Mouse (Mus musculus) forebrain, embryonic 13.5 days (tissue): ENCODE measurements around the gene Gpd1. TPM values are rescaled to one million over a fixed set of nuclear protein-coding genes. Genes with fewer than 3 reads are reported as not detected.
A peak's percentile ranks its signal among the peaks of the same experiment; 100 is the strongest.

Experiments used
- ATAC-seq: fragments of 200-750 bp; cut with Nextera tagmentation; 2 replicates; pipeline ENCODE4 v1.8.0; 2017
- H3K27ac ChIP-seq: fragments of 300-500 bp; sonication (generic); 2 replicates; pipeline ENCODE4 v1.5.1; 2015; ENCODE audit warnings: inconsistent platforms, mild to moderate bottlenecking, moderate library complexity
- H3K27me3 ChIP-seq: fragments of 300-500 bp; sonication (generic); 2 replicates; pipeline ENCODE4 v1.6.1; 2015; ENCODE audit warnings: mild to moderate bottlenecking, inconsistent platforms
- H3K36me3 ChIP-seq: fragments of 300-500 bp; sonication (generic); 2 replicates; pipeline ENCODE4 v1.6.1; 2015; ENCODE audit warnings: mild to moderate bottlenecking, inconsistent platforms; ENCODE audit not compliant: poor library complexity, severe bottlenecking
- H3K4me1 ChIP-seq: fragments of 300-500 bp; sonication (generic); 2 replicates; pipeline ENCODE4 v1.6.1; 2015; ENCODE audit warnings: inconsistent platforms
- H3K4me2 ChIP-seq: fragments of 300-500 bp; sonication (generic); 2 replicates; pipeline ENCODE4 v1.6.1; 2015; ENCODE audit warnings: inconsistent platforms, mild to moderate bottlenecking, moderate library complexity
- H3K4me3 ChIP-seq: fragments of 300-500 bp; sonication (generic); 2 replicates; pipeline ENCODE4 v1.5.1; 2015; ENCODE audit warnings: mild to moderate bottlenecking, inconsistent platforms
- H3K9ac ChIP-seq: fragments of 300-500 bp; sonication (generic); 2 replicates; pipeline ENCODE4 v1.6.1; 2015; ENCODE audit warnings: mild to moderate bottlenecking, inconsistent platforms
- H3K9me3 ChIP-seq: fragments of 300-500 bp; sonication (generic); replicated peaks from 2 replicates; pipeline ENCODE4 v1.6.1; 2016; ENCODE audit warnings: inconsistent platforms
- WGBS: fragments of 180-500 bp; shearing (Covaris S2); methylation state at CpG from one replicate; pipeline ENCODE4 v1.1.7; 2015; 5-methylcytosine and 5-hydroxymethylcytosine counted together
- polyA plus RNA-seq: library from polyadenylated mRNA; unstranded; fragments of >200 nt; fragmentation: Nextera tagmentation; extraction: Ambion mirVana; gene quantifications from 2 replicates; pipeline ENCODE4 v1.2.1, GENCODE M21; 2015

The Gpd1 gene
- polyA plus RNA-seq, result 1.2 and 1.3 TPM in 2 replicates

GRCm38 (mm10) chr15:99717386-99718334 lies at the start of gene Gpd1:
Gpd1 (plus strand) TSS chr15:99717515.
- no peak for ATAC-seq
- Histone ChIP-seq H3K27ac (peak within 1 kb of the TSS; percentile 84), H3K9me3 (no peaks in the 10 kb centered on the region), H3K27me3 (no peaks in the 10 kb centered on the region), H3K4me1 (peaks cover 24% of the 10 kb centered on the region), H3K36me3 (peaks cover 64% of the 10 kb centered on the region), H3K4me2 (no peak within 1 kb of the TSS), H3K4me3 (no peak within 1 kb of the TSS), H3K9ac (peak within 1 kb of the TSS; percentile 34)
- whole genome bisulfite sequencing, result 72% methylated on average over 26 of the region's 26 CpGs

- H3K9ac ChIP-seq, result no peak overlapping the region
- no peak for ATAC-seq
- no peaks in the 10 kb centered on the region for H3K9me3 ChIP-seq
- H3K4me1 ChIP-seq, result peaks cover 63% of the 10 kb centered on the region
- WGBS, result 94% methylated on average over 2 of the region's 2 CpGs
- H3K4me2 ChIP-seq, result no peak overlapping the region
- no peak overlapping the region for H3K27ac ChIP-seq
- no peaks in the 10 kb centered on the region for H3K36me3 ChIP-seq
- no peak overlapping the region for H3K4me3 ChIP-seq
- H3K27me3 ChIP-seq, result peaks cover 34% of the 10 kb centered on the region
Measured at GRCm38 (mm10) chr15:99667544-99667943, 49.8 kb upstream of the Gpd1 start.

GRCm38 (mm10) chr15:99668881-99669280 lies 48.4 kb upstream of the Gpd1 start:
- H3K4me2 ChIP-seq, result peak overlapping the region; percentile 91
- H3K9me3 ChIP-seq, result no peaks in the 10 kb centered on the region
- peak overlapping the region; percentile 78 for H3K27ac ChIP-seq
- peaks cover 61% of the 10 kb centered on the region for H3K4me1 ChIP-seq
- 0 out of 2 replicates have a peak overlapping the region, but pooled peaks have one; percentile 73 for H3K4me3 ChIP-seq
- 0 out of 2 replicates have a peak, but pooled peaks have one; percentile 17 for ATAC-seq
- H3K9ac ChIP-seq, result no peak overlapping the region
- H3K36me3 ChIP-seq, result no peaks in the 10 kb centered on the region
- H3K27me3 ChIP-seq, result peaks cover 44% of the 10 kb centered on the region
- 1% methylated on average over 12 of the region's 12 CpGs for WGBS

DNA sequence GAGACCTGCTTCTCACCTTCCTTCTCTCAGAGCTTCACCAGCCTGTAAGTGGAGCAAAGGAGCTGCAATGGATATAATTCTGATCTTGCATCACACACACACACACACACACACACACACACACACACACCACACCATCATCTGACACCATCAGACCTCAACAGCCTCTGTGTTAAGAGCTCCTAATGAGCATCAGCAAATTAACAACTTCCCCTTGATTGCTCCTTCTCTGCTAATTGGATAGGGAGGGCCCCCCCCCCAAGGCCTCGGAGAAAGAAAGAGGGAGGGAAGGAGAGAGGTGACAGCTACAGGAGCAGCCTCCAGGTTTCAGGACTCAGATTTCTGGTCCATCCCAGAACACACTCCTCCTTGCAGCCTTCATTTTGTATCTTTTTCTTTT lies 47.9 kb upstream of the Gpd1 start:
- Histone ChIP-seq H3K4me2 (peak overlapping the region; percentile 91), H3K36me3 (no peaks in the 10 kb centered on the region), H3K4me3 (peak overlapping the region; percentile 73), H3K4me1 (peaks cover 56% of the 10 kb centered on the region), H3K9ac (peak overlapping the region; percentile 88; the same call in 1 of the 2 replicates), H3K27ac (peak overlapping the region; percentile 78), H3K27me3 (peaks cover 44% of the 10 kb centered on the region), H3K9me3 (no peaks in the 10 kb centered on the region)
- 0 out of 2 replicates have a peak, but pooled peaks have one; percentile 13 for ATAC-seq
- 0% methylated on average over 1 of the region's 1 CpGs for WGBS

DNA sequence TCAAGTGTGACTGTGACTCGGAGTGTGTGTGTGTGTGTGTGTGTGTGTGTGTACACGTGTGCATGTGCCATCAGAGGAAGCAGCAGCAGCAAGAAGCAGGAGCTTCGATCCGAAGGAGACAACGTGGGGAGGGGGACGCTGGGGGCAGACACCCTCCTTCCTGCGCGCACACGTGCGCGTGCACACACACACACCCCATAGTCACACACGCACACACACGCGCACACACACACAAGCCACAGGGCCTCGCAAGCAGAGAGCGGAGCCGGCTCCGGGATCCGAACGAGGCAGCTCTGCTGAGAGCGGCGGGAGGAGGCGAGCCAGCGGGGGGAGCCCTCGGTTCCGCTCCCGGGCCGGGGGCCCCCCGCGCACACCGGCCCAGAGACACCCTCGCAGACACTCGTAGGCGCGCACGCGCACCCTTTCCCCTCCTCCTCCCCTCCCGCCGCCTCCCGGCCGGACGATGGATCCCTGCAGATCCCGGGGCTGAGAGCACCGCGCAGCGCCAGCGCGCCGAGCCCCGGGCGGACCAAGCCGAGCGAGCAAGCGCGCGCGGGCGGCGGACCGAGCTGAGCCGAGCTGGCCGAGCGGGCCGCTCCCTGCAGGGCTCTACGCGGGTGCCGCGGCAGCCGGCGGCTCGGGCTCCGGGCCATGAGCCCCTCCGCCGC lies 47.0 kb upstream of the Gpd1 start, which contains the start of gene Asic1:
Gene Asic1, plus strand, starts transcription at position 215 of the 668 bp plus-strand sequence.
- peak within 1 kb of the TSS; percentile 73 for H3K4me3 ChIP-seq
- peaks cover 41% of the 10 kb centered on the region for H3K27me3 ChIP-seq
- H3K4me2 ChIP-seq, result peak within 1 kb of the TSS; percentile 91
- H3K4me1 ChIP-seq, result peaks cover 47% of the 10 kb centered on the region
- peak within 1 kb of the TSS; percentile 88 for H3K9ac ChIP-seq
- ATAC-seq, result peak; percentile 67
- H3K36me3 ChIP-seq, result no peaks in the 10 kb centered on the region
- H3K27ac ChIP-seq, result peak within 1 kb of the TSS; percentile 78
- no peaks in the 10 kb centered on the region for H3K9me3 ChIP-seq
- WGBS, result under 1% methylated on average over 62 of the region's 74 CpGs

- Histone ChIP-seq H3K4me1 (peaks cover 43% of the 10 kb centered on the region), H3K36me3 (no peaks in the 10 kb centered on the region), H3K9me3 (no peaks in the 10 kb centered on the region), H3K27ac (peak overlapping the region; percentile 78), H3K4me3 (peak overlapping the region; percentile 73), H3K27me3 (peaks cover 33% of the 10 kb centered on the region), H3K4me2 (peak overlapping the region; percentile 91), H3K9ac (peak overlapping the region; percentile 88)
- WGBS, result 19% methylated on average over 9 of the region's 17 CpGs
- ATAC-seq, result peak; percentile 26; the same call in 1 of the 2 replicates
Measured at GRCm38 (mm10) chr15:99670964-99671670, 46.2 kb upstream of the Gpd1 start.

GRCm38 (mm10) chr15:99671783-99672182 lies 45.5 kb upstream of the Gpd1 start:
- WGBS, result 76% methylated on average over 14 of the region's 14 CpGs
- Histone ChIP-seq H3K36me3 (no peaks in the 10 kb centered on the region), H3K4me3 (peak overlapping the region; percentile 73), H3K4me1 (peaks cover 42% of the 10 kb centered on the region), H3K9me3 (no peaks in the 10 kb centered on the region), H3K4me2 (peak overlapping the region; percentile 91), H3K27ac (no peak overlapping the region), H3K9ac (no peak overlapping the region), H3K27me3 (peaks cover 27% of the 10 kb centered on the region)
- ATAC-seq, result no peak

DNA sequence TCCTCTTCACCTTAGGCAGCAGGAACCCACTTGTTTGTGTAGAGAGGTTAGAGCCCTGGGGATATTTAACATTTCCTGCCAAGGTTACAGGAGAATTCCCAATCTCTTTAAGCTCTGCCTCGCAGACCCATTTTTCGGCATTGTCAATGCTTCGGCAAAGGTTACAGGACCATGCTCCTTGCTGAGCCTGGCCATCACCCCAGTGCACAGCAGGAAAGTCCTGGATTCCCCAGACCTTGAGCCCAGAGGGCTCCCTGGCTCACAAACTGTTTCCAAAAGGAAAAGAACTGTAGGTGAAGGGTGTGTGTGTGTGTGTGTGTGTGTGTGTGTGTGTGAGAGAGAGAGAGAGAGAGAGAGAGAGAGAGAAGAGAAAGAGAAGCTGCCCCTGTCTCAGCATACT lies 42.4 kb upstream of the Gpd1 start:
- H3K9me3 ChIP-seq, result no peaks in the 10 kb centered on the region
- no peak for ATAC-seq
- H3K4me2 ChIP-seq, result no peak overlapping the region
- H3K27ac ChIP-seq, result no peak overlapping the region
- no peaks in the 10 kb centered on the region for H3K36me3 ChIP-seq
- no peak overlapping the region for H3K9ac ChIP-seq
- H3K4me1 ChIP-seq, result peaks cover 42% of the 10 kb centered on the region
- H3K4me3 ChIP-seq, result no peak overlapping the region
- peaks cover 27% of the 10 kb centered on the region for H3K27me3 ChIP-seq
- WGBS, result 81% methylated on average over 3 of the region's 3 CpGs

DNA sequence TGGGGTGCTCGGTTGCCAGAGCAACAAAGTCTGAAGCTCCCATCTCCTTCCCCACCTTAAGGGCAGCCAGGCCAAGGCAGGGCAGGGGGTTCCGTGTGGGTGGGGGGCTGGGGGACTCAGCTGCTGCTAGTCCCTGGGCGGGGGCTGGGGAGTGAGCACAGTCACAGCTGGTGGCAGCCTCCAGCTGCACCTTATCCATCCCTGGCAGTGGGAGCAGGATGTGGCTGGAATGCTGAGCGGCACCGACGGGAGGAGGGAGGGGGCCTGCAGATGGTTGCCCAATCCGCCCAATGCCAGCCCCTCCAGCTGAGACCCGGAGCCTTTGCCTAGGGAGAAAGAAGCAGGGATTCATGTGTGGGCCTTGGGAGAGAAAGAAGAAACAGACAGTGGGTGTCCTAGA lies 40.2 kb upstream of the Gpd1 start:
- Histone ChIP-seq H3K4me1 (peaks cover 30% of the 10 kb centered on the region), H3K4me3 (no peak overlapping the region), H3K36me3 (no peaks in the 10 kb centered on the region), H3K27me3 (peaks cover 17% of the 10 kb centered on the region), H3K4me2 (peak overlapping the region; percentile 19; the same call in 1 of the 2 replicates), H3K9me3 (no peaks in the 10 kb centered on the region), H3K27ac (peak overlapping the region; percentile 73), H3K9ac (no peak overlapping the region)
- ATAC-seq, result peak; percentile 76
- WGBS, result 22% methylated on average over 8 of the region's 8 CpGs

GRCm38 (mm10) chr15:99678063-99678800 lies 39.1 kb upstream of the Gpd1 start:
- Histone ChIP-seq H3K9me3 (0 out of 2 replicates have a peak, but pooled peaks cover 2% of the 10 kb centered on the region), H3K27me3 (peaks cover 7% of the 10 kb centered on the region; the same call in 1 of the 2 replicates), H3K36me3 (no peaks in the 10 kb centered on the region), H3K4me2 (no peak overlapping the region), H3K4me1 (peaks cover 26% of the 10 kb centered on the region), H3K4me3 (no peak overlapping the region), H3K9ac (no peak overlapping the region), H3K27ac (no peak overlapping the region)
- WGBS, result 15% methylated on average over 13 of the region's 13 CpGs
- ATAC-seq, result 0 out of 2 replicates have a peak, but pooled peaks have one; percentile 27

DNA sequence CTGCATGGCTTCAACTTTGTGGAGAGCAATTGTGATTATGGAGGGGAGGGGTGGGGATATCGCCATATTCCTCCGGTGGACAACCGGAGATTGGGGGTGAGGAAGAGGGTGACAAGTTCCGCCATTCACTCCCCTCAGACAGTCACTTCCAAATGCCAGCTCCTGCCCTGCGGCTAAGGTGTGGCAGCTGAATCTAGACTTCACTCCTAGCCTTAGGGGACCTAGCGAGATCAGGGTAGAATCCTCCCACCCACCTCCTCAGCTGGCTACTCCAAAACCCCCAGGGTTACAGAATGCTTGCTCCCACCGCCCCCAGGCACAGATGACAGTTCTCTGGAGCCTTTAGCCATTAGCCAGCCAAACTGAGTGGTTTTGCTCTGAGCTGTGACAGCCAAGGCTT lies 38.3 kb upstream of the Gpd1 start:
- WGBS, result 70% methylated on average over 7 of the region's 7 CpGs

More for the DNA sequence above, 38.3 kb upstream of the Gpd1 start:
- 0 out of 2 replicates have a peak, but pooled peaks cover 4% of the 10 kb centered on the region for H3K27me3 ChIP-seq
- H3K9me3 ChIP-seq, result 0 out of 2 replicates have a peak, but pooled peaks cover 2% of the 10 kb centered on the region
- ATAC-seq, result no peak
- peaks cover 26% of the 10 kb centered on the region for H3K4me1 ChIP-seq
- no peak overlapping the region for H3K4me2 ChIP-seq
- H3K9ac ChIP-seq, result no peak overlapping the region
- 0 out of 2 replicates have a peak, but pooled peaks cover 2% of the 10 kb centered on the region for H3K36me3 ChIP-seq
- no peak overlapping the region for H3K4me3 ChIP-seq
- H3K27ac ChIP-seq, result no peak overlapping the region
